Mouse (Mus musculus): ENCODE data around the gene Olfr1375. TPM values are rescaled to one million over a fixed set of nuclear protein-coding genes. Genes with fewer than 3 reads are reported as not detected.
"Not testable (repeated sequence)": the region's sequence is repeated elsewhere in the genome, so short reads cannot be mapped to it uniquely, and the experiment has no call there.

Olfr1375 gene
- total RNA-seq (2021) = not detected
- not detected in 2 replicates for polyA plus RNA-seq (2012; rRNA removed)
- long read RNA-seq = 0 reads

- H3K4me1 ChIP-seq (ENCODE audit: control insufficient read depth, insufficient read depth, low read length); H3K9ac ChIP-seq (ENCODE audit: low read depth, low read length); H3K36me3 ChIP-seq (ENCODE audit: control insufficient read depth, insufficient read depth, low read length); H3K27ac ChIP-seq; H3K4me3 ChIP-seq; H3K79me2 ChIP-seq (replicated peaks; ENCODE audit: control insufficient read depth, insufficient read depth, low read length); DNase-seq; H3K27me3 ChIP-seq (ENCODE audit: control insufficient read depth, insufficient read depth, low read length); intact Hi-C loops (cut with DNase I): not testable (repeated sequence)
- WGBS = 59% methylated on average over 3 of the region's 3 CpGs
These were observed at the start of gene Olfr1375 for GRCm38 (mm10) chr11:51047809-51048208. Gene Olfr1375 (plus strand): TSS chr11:51048109.

DNA sequence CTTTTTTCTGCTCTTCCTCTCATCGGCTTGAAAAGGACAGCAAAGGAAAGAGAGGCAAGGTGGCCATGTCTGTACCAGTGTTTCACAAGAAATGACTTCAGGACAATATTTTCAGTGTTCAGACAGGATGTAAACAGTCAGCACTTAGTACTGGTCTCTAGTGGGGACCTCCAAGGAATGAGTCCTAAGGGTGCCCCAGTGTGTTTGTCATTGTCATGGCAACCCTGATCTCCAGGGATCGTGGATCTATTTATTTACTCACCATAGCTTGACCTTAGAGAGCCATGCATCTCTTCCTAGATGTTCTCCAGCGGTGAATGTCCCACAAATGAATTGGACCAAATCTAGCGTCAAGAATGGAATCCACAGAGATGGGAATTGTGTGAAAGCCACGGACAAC is 44.6 kb upstream of the Olfr1375 start, which contains the start of gene Olfr51:
Olfr51 (plus strand) TSS at position 301 of the 400 bp plus-strand sequence.
- Histone ChIP-seq H3K4me3 (no peak within 1 kb of the TSS), H3K27me3 (ENCODE audit: control insufficient read depth, insufficient read depth, low read length) (0 out of 2 replicates have a peak, but pooled peaks cover 1% of the 10 kb centered on the region), H3K27ac (no peak within 1 kb of the TSS), H3K36me3 (ENCODE audit: control insufficient read depth, insufficient read depth, low read length) (no peaks in the 10 kb centered on the region), H3K79me2 (replicated peaks; ENCODE audit: control insufficient read depth, insufficient read depth, low read length) (no peaks in the 10 kb centered on the region), H3K9ac (ENCODE audit: low read depth, low read length) (no peak within 1 kb of the TSS), H3K4me1 (ENCODE audit: control insufficient read depth, insufficient read depth, low read length) (no peaks in the 10 kb centered on the region)
- no peak for DNase-seq
- 64% methylated on average over 5 of the region's 5 CpGs for WGBS
- no peak for TF ChIP-seq CTCF (IDR thresholded peaks at IDR 0.05)
- no peak for TF ChIP-seq EP300 (IDR thresholded peaks at IDR 0.05; ENCODE audit: insufficient read depth, low read depth, low read length)
- no peak for TF ChIP-seq POLR2A (IDR thresholded peaks at IDR 0.05; ENCODE audit: insufficient read depth, low read depth, low read length)
- intact Hi-C loops (cut with DNase I) = no loop called here

DNA sequence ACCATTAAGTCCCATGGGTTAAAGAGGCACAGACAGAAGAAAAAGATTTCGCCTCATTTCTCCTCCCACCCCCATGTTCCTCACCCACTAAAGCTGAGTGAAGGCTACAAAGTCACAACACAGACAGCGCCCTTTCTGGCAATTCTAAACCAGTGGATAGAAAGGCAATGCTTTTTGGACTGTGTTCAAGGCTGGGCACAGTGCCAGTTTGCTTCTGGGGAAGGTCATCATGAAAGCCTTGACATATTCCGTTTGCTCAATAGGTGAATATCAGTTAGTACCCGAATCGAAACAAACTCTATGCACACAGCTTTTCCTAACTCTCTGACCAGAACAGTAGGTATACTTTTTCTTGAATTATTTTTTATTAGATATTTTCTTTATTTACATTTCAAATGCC is 36.1 kb upstream of the Olfr1375 start:
- DNase-seq = peak; percentile 17 to 26
- H3K27me3 ChIP-seq (ENCODE audit: control insufficient read depth, insufficient read depth, low read length) = peaks cover 2% of the 10 kb centered on the region; the same call in 1 of the 2 replicates
- TF ChIP-seq EP300 (IDR thresholded peaks at IDR 0.05; ENCODE audit: insufficient read depth, low read depth, low read length) = no peak
- no peak for TF ChIP-seq CTCF (IDR thresholded peaks at IDR 0.05)
- no peak for TF ChIP-seq POLR2A (IDR thresholded peaks at IDR 0.05; ENCODE audit: insufficient read depth, low read depth, low read length)
- H3K79me2 ChIP-seq (replicated peaks; ENCODE audit: control insufficient read depth, insufficient read depth, low read length) = no peaks in the 10 kb centered on the region
- 31% methylated on average over 5 of the region's 5 CpGs for WGBS
- no peak overlapping the region for H3K9ac ChIP-seq (ENCODE audit: low read depth, low read length)
- H3K4me1 ChIP-seq (ENCODE audit: control insufficient read depth, insufficient read depth, low read length) = no peaks in the 10 kb centered on the region
- no peak overlapping the region for H3K4me3 ChIP-seq
- no peak overlapping the region for H3K27ac ChIP-seq
- intact Hi-C loops (cut with DNase I) = no loop called here
- no peaks in the 10 kb centered on the region for H3K36me3 ChIP-seq (ENCODE audit: control insufficient read depth, insufficient read depth, low read length)

DNA sequence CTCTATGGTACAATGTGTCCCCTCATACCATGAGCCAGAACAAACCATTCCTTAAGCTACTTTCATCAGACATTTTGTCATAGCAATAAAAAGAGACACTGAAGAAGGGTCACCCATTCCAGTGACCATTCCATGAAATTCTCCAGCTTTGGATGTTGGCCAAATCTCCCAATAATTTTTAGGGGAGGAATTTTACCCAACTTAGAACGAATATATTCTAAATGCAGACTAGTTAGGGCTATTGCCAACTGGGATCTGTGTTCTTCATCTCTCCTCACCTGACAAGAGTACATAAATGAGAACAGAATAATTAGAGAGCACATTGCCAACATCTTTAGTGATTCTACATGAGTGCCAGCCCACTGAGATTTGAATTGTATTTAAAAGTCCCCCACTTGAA is 34.0 kb upstream of the Olfr1375 start, which contains the start of gene Olfr54:
Olfr54 (plus strand) TSS at position 301 of the 400 bp plus-strand sequence.
- Histone ChIP-seq H3K27me3 (ENCODE audit: control insufficient read depth, insufficient read depth, low read length) (peaks cover 2% of the 10 kb centered on the region; the same call in 1 of the 2 replicates), H3K36me3 (ENCODE audit: control insufficient read depth, insufficient read depth, low read length) (no peaks in the 10 kb centered on the region), H3K9ac (ENCODE audit: low read depth, low read length) (no peak within 1 kb of the TSS), H3K27ac (no peak within 1 kb of the TSS), H3K79me2 (replicated peaks; ENCODE audit: control insufficient read depth, insufficient read depth, low read length) (no peaks in the 10 kb centered on the region), H3K4me3 (no peak within 1 kb of the TSS), H3K4me1 (ENCODE audit: control insufficient read depth, insufficient read depth, low read length) (no peaks in the 10 kb centered on the region)
- no peak for TF ChIP-seq POLR2A (IDR thresholded peaks at IDR 0.05; ENCODE audit: insufficient read depth, low read depth, low read length)
- TF ChIP-seq EP300 (IDR thresholded peaks at IDR 0.05; ENCODE audit: insufficient read depth, low read depth, low read length) = no peak
- TF ChIP-seq CTCF (IDR thresholded peaks at IDR 0.05) = no peak
- 44% methylated on average over 1 of the region's 1 CpGs for WGBS
- intact Hi-C loops (cut with DNase I) = no loop called here
- no peak for DNase-seq

GRCm38 (mm10) chr11:51016341-51016740 is 31.6 kb upstream of the Olfr1375 start:
- no peak overlapping the region for H3K9ac ChIP-seq (ENCODE audit: low read depth, low read length)
- peaks cover 2% of the 10 kb centered on the region; the same call in 1 of the 2 replicates for H3K27me3 ChIP-seq (ENCODE audit: control insufficient read depth, insufficient read depth, low read length)
- H3K79me2 ChIP-seq (replicated peaks; ENCODE audit: control insufficient read depth, insufficient read depth, low read length) = no peaks in the 10 kb centered on the region
- intact Hi-C loops (cut with DNase I) = no loop called here
- DNase-seq = no peak
- H3K27ac ChIP-seq = no peak overlapping the region
- H3K36me3 ChIP-seq (ENCODE audit: control insufficient read depth, insufficient read depth, low read length) = no peaks in the 10 kb centered on the region
- no peak for TF ChIP-seq POLR2A (IDR thresholded peaks at IDR 0.05; ENCODE audit: insufficient read depth, low read depth, low read length)
- TF ChIP-seq CTCF (IDR thresholded peaks at IDR 0.05) = no peak
- TF ChIP-seq EP300 (IDR thresholded peaks at IDR 0.05; ENCODE audit: insufficient read depth, low read depth, low read length) = no peak
- no peaks in the 10 kb centered on the region for H3K4me1 ChIP-seq (ENCODE audit: control insufficient read depth, insufficient read depth, low read length)
- no peak overlapping the region for H3K4me3 ChIP-seq
- 39% methylated on average over 2 of the region's 2 CpGs for WGBS

- H3K27me3 ChIP-seq (ENCODE audit: control insufficient read depth, insufficient read depth, low read length); H3K27ac ChIP-seq; H3K4me1 ChIP-seq (ENCODE audit: control insufficient read depth, insufficient read depth, low read length); intact Hi-C loops (cut with DNase I); H3K4me3 ChIP-seq; H3K9ac ChIP-seq (ENCODE audit: low read depth, low read length); H3K79me2 ChIP-seq (replicated peaks; ENCODE audit: control insufficient read depth, insufficient read depth, low read length); H3K36me3 ChIP-seq (ENCODE audit: control insufficient read depth, insufficient read depth, low read length); DNase-seq: not testable (repeated sequence)
- 84% methylated on average over 11 of the region's 11 CpGs for WGBS
These were observed 21.1 kb upstream of the Olfr1375 start for GRCm38 (mm10) chr11:51026811-51027210.

GRCm38 (mm10) chr11:51029381-51029780 is 18.5 kb upstream of the Olfr1375 start:
- intact Hi-C loops (cut with DNase I); H3K27ac ChIP-seq; DNase-seq; H3K4me1 ChIP-seq (ENCODE audit: control insufficient read depth, insufficient read depth, low read length); H3K36me3 ChIP-seq (ENCODE audit: control insufficient read depth, insufficient read depth, low read length); H3K9ac ChIP-seq (ENCODE audit: low read depth, low read length); H3K79me2 ChIP-seq (replicated peaks; ENCODE audit: control insufficient read depth, insufficient read depth, low read length); H3K27me3 ChIP-seq (ENCODE audit: control insufficient read depth, insufficient read depth, low read length); H3K4me3 ChIP-seq: not testable (repeated sequence)
- WGBS = 78% methylated on average over 8 of the region's 8 CpGs

Data from heart, adult 2 months (tissue).